Mouse (Mus musculus) urinary bladder, postnatal 10 days (tissue): Measurements from ENCODE around the gene Nosip.

Experiments used
- DNase-seq: peaks from one replicate; pipeline ENCODE4 v3.0.0; 2022; ENCODE audit warnings: low spot score

Gene Nosip

DNA sequence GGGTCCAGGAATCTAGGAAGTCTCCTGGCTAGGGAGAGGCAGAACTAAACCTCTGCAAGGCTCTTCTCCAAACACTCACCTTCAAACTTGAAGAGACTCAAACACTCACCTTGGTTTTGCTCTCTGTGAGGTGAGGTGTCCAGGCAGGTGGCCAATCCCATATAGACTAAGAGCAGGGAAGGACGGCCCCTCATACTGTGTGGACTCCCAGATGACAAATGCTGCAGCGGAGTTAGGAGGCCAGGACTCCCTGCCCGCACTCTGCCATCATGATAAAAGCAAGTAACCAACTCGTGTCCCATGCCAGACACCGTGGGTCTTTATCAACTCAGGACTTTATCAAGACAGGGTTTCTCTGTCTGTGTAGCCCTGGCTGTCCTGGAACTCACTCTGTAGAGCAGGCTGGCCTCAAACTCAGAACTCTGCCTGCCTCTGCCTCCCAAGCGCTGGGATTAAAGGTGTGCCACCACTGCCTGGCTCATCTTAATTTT lies 1.6 kb upstream of the Nosip start:
- DNase-seq, result no peak

DNA sequence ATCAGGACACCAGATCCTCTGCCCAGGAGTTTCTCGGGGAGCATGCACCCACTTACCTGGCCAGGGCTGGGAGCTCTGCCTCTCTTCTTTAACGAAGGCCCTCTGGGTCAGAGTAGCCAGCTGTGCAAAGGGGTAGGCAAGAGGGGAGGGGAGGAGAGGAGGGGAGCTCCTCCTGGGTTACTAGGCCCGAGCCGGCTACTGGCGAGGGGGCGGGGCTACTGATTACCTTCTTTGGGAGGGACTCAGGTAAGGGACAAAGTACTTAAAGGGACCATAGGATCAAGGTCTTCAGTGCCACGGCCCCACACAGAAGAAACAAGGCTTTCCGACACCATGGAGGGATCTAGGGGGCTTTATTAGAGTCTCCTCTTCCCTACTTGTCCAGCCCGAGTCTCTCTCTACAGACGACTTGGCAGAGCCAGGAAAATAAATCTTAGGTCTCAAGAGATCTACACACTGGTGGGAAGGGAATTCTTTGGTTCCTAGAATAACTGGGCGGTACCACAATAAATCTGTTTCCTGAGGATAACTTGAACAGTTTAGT lies 625 bp upstream of the Nosip start:
- no peak for DNase-seq

DNA sequence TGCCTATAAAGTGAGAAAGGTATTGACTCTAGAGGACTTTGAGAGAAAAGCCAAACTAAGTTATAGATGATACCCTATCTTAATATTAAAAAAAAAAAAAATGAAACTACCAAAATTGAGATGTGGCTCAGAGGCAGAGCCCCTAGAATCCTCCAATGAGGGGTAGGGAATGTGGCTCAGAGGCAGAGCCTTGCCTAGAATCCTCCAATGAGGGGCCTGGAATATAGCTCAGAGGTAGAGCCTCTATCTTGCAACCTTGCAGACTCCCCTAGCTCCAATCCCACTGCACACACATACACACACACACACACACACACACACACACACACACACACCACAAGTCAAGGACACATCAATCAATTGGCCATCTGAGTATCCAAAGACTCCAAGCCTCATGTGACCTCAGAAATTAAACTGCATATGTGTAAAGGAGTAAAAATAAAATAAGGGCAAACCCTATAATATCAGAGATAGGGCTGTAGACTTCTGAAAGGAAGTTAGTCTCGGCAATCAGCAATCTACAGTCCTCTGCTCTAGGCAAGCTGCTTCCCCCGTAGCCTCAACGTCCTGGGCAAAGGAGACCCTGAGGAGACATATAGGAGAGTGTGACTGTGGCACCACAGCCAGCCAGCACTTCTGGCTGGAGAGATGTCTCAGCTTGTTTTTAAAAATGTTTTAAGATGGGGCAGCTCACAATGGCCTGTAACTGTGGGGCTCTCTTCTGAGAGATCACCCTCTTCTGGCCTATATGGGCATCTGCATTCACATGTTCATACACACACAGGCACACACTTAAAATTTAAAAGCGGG lies 5.2 kb downstream of the Nosip start:
- no peak for DNase-seq

DNA sequence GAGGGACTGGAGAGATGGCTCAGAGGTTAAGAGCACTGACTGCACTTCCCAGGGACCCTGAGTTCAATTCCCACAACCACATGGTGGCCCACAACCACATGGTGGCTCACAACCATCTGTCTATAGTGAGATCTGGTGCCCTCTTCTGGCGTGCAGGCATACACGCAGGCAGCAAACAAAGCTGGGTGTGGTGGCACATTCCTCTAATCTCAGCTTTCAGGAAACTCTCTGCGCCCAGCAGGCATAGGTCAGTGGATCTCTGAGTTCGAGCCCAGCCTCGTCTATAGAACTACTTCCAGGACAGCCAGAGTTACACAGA lies 5.7 kb downstream of the Nosip start:
- no peak for DNase-seq

DNA sequence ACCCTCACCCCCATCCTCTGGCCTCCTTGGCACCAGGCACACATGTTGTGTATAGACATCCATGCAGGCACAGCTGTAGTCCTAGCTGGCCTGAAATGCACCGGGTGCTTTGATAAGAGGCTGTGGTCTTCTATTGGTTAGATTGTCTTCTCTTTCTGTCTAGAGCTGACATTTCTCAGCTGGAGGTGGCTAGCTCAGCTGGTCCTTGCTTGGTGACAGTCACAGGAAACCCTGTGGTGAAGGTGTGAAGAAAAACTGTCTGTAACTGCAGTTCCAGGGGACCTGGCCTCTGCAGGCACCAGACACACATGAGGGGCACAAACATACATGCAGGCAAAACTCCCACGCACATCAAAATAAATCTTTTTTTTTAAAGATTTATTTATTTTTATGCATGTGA lies 7.4 kb downstream of the Nosip start:
- no peak for DNase-seq

- no peak for DNase-seq
These were observed 10.0 kb downstream of the Nosip start for GRCm38 (mm10) chr7:45072230-45072629.

DNA sequence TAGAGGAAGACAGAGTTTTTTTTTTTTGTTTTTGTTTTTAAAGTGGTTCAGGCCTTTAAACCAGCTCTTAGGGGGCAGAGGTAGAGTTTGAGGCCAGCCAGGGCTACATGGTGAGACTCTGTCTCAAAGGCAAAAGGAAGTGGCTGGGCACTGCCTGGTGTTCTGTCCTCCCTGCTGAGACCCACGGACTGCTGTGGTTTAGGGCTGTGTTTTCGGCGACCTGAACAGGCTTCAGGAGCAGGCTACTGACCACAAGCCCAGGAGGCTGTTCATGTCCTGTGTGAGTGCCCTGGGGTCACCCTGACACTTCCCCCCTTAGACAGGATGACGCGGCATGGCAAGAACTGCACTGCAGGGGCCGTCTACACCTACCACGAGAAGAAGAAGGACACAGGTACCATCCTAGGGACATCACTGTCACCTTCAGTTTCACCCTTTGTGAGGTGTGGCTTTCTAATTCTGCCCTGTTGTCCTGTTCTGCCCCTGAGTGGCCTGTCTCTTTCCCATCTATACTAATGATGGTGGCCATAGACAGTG lies 11.0 kb downstream of the Nosip start:
- no peak for DNase-seq

GRCm38 (mm10) chr7:45073949-45074348 lies 11.7 kb downstream of the Nosip start:
- no peak for DNase-seq

DNA sequence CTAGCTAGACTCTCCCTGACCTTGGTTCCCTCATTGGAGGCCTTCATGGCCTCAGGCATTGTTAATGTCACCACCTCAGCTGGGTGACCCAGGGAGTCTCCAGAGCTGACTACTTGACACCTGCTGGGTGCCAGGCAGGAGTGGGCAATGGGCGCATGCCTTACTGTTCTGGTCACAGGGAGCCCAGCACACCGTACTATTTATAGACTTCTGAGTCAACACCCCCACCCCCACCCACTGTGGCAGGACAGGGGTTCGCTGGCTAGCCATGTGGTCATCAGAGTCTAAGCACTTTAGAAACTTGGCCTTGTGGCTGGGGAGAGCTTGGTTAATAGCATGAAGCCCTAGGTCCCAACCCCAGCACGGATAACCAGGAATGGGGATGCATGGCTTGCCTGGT lies 13.2 kb downstream of the Nosip start:
- DNase-seq, result no peak

- DNase-seq, result no peak
These were observed 14.3 kb downstream of the Nosip start for GRCm38 (mm10) chr7:45076501-45076900.

- no peak for DNase-seq
These were observed 15.1 kb downstream of the Nosip start for GRCm38 (mm10) chr7:45077322-45077721.

DNA sequence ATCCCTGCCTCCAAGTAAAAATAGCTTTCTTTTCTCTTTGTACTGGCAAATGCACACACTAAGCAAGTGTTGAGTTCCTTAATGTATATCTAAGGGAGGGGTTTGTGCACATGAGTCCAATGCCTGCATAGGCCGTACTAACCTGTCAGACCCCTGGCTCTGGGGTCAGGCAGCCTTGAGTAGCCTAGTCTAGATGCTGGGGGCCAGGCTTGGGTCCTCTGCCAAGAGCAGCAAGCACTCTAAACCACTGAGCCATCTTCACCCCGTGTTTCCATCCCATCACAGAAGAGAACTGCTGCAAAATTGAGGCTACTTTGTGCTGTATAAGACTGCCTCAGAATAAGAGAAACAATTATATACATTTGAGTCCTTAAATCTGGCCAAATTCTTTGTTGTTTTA lies 15.6 kb downstream of the Nosip start:
- DNase-seq, result no peak

DNA sequence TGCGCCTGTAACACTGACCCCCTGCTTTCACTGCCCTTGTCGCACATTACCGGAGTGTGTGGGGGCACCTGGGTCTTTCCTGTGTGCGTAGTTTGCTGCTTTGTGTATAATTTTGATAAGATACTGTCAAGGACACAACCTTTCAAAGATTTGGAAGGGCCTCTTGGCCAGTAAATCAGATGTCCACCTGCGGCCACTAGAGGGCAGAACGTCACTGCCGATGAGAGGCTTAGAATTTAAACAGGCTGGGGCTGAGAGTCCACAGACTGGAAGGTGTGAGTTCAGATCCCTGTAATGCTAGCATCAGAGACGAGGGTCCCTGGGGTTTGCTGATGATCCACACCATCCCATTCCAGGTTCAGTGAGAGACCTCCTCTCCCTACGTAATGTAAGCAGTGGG lies 16.3 kb downstream of the Nosip start:
- no peak for DNase-seq

- DNase-seq, result peak; percentile 69
These were observed 17.6 kb downstream of the Nosip start for GRCm38 (mm10) chr7:45079856-45080255.

DNA sequence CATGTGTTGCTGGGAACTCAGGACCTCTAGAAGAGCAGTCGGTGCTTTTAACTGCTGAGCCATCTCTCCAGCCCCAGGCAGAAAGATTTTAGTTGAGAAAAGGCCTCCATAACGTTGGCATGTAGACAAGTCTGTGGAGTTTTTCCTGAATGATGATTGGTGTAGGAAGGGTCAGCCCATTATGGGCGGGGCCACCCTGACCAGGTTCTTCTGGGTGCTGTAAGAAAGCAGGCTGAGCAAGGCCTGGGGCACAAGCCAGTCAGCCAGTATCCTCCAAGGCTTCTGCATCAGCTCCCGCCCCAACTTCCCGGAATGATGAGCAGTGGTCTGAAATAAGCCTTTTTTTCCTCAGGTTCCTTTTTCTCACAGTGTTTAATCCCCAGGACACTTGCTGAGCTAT lies 18.8 kb downstream of the Nosip start:
- DNase-seq, result no peak

DNA sequence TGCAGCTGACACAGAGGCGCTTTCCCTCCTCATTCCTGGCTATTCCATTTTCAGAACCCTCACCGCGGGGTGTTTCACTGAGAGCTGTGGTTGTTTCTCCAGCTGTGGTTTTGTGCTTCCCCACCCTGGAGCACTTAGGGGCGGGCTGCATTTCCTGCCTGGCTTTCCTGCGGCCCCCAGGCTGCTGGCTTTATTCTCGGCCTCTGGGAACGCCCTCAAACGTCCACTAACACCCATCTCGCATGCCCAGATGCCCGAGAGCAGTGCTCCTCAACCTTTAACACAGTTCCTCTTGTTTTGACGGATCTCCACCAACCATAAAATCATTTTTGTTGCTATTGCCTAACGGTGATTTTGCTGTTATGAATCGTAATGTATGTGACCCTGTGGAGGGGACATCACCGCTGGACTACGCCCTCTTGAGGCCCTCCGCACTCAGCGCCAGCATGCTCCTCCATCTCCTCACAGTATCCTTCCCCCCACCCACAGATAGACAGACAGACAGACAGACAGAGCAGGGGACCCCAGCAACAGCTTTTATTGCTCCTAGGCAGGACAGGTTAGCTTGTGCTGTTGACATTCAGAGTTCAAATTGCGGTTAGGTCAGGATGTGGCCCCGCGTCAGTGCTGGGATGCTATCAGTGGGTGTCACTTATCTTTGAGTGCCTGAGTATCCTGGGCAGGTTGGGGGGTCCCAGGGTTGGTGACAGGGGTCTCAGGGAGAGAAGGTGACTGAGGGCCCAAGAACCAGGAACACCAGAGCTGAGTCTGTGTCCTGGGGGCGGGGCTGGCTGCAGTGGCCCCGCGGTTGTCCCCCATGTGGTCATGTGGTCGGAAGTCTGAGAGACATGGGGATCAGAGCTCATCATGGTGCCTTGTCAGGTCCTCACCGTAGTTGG lies 20.4 kb downstream of the Nosip start:
- DNase-seq, result no peak

DNA sequence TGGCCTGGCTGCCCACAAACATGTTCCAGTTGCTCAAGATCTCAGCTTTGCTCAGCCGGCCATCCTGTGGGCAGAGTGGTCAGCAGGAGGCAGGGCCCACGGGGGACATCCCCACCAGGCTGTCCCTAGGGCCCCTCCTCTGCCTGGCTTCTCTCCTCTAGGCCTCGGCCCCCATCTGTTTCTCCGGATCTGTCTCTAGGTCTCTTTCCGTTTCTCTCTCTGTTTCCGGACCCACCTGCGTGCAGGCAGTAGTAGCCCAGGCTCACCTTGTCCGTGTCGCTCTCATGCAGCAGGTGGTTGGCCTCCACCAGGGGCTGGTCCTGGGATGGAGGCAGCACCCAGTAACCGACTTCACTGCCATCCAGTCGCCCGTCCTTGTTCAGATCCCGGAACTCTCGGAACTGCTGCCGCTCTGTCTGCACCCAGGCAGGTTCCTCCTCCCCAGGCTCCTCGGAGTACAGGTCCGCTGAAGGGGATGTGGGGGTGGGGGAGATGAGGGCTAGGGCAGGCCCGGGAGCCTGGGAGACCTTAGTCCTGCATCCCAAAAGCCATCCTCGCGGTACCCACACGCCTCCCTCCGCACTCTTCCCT lies 21.2 kb downstream of the Nosip start:
- DNase-seq, result no peak

DNA sequence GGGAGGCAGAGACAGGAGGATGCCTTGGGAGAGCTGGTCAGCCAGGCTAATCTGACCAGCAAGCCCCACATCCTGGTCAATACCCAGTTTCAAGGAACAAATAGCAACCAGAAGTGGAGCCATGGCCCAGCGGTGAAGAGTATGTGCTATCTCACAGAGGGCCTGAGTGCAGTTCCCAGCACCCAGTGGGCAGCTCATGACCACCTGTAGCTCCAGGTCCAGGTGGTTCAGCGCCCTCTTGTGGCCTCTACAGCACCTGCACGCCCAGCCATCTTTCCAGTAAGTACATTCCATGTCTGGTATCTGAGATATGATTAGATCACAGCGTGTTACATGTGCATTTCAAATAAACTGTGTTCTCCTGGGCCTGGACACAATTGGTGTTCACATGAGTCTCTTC lies 23.9 kb downstream of the Nosip start:
- no peak for DNase-seq

GRCm38 (mm10) chr7:45088597-45088996 lies 26.4 kb downstream of the Nosip start:
- DNase-seq, result no peak

DNA sequence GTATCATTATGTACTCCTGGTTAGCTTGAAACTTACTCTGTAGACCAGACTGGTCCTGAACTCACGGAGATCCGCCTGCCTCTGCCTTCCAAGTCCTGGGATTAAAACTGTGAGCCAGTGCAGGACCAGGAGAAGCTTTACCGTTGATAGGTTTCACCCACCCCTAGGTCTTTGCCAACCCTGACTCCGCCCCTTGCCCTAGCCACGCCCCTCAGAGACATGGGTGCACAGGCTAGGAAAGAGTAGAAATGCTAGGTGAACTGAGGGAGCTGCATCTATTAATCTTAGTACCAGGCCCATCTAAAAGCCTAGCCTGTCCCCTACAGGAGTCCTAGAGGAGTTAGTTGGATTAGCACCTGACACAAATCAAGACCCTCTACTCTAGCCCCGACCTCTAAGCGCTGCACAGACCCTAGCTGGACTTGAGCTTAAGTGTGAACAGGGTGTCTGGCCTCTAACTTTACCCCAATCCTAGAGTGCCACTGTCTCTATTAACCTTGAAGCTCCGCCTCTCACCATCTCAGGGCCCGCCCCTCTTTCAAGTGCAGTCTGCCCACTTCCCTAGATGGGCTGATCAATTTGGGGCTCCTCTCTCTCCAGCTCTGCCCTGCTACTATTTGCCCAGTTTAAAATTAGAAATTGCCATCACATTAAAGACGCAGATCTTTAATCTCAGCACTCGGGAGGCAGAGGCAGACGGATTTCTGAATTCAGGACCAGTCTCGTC lies 28.2 kb downstream of the Nosip start:
- DNase-seq, result no peak
